Mouse (Mus musculus): ENCODE data around the gene Bicdl2.

The Bicdl2 gene

DNA sequence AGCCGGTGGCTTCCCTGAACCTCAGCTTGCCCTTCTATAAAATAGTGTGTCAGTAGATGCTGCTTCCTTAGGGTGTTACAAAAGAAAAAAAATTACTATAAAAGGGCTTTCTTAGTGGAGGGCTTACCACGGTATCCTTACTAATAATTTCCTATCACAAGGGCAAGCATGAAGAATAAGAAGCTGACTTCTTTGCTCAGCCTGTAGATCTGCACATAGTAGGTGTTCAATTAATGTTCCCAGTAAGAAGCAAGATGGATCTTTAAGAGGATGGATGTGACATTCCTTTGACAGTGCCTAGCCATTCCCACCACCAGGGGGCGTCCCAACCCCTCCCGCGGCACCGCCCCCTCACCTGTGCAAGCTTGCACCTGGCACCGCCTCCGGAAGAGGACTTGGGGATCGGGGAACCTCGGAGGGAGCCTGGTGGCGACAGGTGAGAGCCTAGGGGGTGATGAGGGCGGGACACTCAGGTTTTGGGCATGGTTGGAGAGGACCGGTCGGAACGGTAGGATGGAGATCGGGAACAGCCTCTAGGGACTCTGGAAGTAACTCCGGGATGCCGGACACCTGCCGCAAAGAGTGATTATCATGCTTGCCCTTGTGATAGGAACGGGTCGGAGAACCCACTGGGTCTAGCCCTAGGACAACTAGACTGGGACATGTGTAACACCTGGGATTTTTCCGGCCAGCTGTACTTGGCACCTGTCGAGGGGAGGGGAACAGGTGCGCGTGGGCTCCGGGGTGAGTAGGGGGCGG, at the start of gene Bicdl2:
Bicdl2 (plus strand) TSS at position 390 of the 759 bp plus-strand sequence.
- peak; percentile 59 for DNase-seq (ENCODE audit: low spot score)

DNA sequence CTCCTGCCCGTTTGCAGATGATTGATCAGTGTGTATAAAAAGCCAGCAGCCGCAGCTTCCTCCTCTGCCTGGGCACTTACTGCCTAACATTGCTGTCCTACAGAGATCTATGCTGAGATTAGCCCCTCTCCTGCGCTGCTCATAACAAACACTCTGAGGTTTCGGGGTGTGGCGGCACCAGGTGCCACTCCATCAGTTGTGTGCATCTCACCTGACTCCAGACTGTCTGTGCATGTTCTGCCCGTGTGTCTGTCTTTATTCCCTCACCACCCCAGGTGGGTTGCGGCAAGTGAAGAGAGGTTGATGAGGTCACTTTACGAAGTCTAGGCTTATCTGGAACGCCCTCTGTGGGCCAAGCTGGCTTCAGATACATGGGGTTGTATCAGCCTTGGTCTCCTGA, 43.2 kb upstream of the Bicdl2 start:
- no peak for DNase-seq (ENCODE audit: low spot score)

DNA sequence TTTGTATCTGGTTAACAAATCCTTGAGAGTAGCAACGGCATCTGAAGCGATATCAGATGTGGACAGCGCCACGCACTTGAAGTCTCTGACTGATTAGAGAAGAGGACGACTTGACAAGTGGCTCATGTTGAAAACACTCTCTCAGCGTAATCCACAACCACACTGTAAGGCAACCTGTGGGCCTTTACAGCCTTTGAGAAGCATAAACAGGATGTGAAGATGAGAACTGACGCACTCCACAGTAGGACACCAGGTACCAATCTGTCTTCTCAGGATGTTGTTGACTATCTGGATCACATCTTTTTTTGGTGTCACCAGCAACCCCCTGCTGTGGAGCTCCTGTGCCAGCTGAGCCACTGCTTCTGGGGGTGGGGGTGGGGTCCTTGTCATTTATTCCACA, 40.0 kb upstream of the Bicdl2 start:
- DNase-seq (ENCODE audit: low spot score): no peak

DNA sequence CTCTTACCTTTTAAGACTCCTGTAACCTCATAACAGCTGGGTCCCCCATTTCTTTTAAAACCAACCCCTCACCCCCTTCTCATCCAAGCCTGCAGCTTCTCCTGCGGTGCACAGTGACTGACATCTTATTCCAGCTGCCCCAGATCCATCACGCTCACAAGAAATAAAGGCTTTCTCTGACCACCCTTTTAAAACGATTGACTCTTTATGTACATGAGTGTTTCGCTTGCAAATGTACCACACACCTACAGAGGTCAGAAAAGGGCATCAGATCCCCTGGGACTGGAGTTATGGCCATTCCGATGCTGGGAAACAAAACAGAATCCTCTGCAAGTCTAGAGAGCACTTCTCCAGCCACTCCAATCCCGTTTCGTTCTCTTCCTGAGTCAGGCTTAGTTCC, 32.5 kb upstream of the Bicdl2 start:
- no peak for DNase-seq (ENCODE audit: low spot score)

DNA sequence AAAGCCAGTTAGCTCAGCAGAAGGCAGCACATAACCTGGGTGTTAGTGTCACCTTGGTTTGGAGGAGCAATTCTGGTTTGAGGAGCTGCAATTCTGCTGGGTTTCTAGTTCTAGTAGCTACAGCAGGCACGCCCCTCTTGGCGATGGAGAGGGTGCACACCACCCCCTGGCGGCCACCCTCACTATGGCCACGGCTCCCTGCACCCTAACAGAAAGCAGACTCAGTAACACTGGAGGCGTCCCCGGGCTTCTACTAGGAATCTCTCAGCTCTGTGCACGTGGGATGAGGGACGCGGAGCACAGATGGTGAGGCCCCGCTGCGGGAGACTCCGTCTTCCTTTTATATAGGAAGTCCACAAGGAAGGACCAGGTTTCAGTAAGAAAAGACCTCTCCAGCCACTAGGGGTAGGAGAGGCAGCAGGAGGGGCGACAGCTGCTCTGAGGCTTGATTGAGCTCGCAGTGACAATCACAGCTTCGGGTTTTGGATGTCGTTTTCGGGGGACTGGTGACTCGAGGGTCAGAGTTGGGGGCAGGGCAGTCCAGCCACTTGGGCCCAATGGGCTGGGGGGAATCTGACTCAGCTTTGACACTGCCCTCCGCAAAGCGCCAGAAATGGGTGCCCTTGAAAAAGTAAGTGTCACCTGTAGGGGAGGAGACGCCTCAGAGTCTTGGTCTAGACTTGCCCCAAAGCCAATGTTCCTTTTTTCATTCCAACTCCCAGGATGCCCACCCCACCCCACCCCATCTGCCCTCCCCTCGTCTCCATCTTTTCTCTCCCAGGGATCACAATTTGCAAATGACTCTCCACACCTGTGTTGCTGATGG, 29.9 kb upstream of the Bicdl2 start:
- no peak for DNase-seq (ENCODE audit: low spot score)

DNA sequence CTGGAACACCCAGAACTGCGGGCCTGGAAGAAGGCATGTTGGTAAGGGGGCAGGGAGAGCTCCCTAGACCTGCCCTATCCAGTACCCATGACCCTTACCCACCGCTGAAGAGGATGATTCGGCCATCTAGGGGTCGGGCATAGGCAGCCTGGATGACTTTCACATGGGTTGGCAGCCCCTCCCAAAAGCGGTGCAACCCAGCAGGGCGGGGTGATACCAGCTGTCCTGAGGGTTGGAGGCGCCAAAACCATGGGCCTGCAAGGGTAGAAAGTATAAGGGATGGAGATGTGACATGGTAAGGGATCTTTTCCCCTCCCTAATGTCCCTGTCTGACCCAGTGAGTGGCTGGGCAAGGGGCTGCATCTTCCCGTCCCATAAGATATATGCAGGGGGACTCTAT, 29.1 kb upstream of the Bicdl2 start:
- DNase-seq (ENCODE audit: low spot score): no peak

DNA sequence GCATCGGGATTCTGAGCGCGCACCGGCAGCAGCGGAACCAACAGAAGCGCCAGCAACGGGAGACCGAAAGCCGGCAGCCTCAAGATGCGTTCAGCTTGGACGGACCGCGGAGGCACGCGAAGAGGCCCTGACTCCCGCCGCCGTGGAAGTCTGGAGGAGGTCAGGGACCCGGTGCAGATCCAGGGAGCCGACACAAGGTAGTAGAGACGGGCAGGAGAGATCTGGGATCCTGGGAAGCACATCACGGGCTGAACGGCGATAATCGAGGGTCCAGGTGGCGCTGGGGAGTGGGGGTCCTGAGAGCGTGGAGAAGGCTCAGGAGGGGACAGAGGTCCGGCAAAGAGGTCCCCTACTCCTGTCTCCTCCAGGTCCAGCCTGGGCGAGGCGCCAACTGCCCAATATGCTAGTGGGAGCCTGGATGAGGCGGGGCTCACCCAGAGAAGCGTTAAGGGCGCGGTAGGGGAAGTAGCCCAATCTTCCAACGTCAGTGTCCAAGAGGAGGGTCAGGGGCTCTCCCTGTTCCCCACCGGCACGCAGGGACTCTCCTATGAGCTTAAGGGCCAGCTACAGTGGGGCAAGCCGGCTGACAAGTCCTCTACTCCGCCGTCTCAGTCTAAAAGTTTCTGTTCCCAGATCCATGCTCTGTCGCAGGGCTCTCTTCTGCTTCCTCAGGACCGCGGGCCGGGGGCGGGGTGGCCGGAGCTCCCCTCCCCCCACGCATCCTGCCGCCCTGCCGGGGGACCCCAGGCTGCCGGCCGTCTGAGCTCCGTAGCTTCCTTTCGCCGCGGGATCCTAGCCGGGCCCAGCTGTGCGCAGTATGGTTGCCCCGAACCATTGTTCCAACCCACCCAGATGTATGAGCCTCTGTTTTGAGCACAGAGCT, 15.5 kb upstream of the Bicdl2 start, which contains the start of gene Mmp25:
Mmp25 (minus strand) TSS at position 665 of the 883 bp plus-strand sequence.
- no peak for DNase-seq (ENCODE audit: low spot score)

DNA sequence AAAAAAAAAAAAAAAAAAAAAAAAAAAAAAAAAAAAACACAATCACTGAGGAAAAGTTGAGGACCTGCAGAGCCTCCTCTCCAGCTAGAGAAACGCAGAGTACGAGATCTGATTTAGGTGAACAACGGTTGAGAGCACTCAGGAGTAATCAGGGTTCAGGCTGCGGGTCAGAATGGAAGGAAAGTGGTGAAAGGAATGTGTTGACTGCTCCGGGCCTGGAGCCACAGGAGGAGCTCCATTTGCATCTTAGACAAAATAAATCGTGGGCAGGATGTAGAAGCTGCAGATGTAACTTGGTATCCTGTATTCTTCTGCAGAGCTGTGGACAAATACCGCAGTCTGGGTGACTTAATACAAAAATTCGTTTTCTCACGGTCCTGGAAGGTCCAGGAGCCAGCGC, 14.4 kb upstream of the Bicdl2 start:
- DNase-seq (ENCODE audit: low spot score): no peak

DNA sequence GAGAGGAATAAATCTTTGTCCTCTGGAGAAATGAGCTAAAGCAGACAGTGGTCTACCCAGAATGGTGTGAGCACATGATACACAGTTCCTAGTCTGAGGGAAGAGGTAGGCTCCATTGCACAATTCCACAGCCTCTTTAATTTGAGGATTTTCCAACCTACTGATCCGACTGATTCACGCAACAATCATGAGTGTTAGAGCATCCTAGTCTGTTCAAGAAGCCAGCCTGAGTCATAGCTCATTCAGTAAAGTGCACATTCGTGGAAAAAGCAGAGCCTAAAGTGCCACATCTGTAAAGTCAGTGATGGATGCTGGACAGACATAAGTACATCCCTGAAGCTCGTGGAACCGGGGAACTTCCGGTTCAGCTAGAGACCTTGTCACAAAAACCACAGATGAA, 8.9 kb upstream of the Bicdl2 start:
- no peak for DNase-seq (ENCODE audit: low spot score)

DNA sequence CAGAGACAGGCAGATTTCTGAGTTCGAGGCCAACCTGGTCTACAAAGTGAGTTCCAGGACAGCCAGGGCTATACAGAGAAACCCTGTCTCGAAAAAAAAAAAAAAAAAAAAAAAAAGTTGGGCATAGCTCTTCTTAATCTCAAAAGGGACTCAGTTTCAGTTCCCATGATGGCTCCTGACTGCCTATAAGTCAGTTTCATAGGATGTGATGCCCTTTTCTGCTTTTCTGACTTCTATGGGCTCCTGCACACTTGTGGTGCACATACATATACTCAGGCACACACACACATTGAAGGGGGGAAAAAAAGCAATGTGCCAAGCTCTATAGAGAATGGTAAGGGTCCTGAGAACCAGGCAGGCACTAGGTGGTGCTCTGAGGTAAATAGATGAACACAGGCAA, 7.0 kb upstream of the Bicdl2 start:
- DNase-seq (ENCODE audit: low spot score): no peak

DNA sequence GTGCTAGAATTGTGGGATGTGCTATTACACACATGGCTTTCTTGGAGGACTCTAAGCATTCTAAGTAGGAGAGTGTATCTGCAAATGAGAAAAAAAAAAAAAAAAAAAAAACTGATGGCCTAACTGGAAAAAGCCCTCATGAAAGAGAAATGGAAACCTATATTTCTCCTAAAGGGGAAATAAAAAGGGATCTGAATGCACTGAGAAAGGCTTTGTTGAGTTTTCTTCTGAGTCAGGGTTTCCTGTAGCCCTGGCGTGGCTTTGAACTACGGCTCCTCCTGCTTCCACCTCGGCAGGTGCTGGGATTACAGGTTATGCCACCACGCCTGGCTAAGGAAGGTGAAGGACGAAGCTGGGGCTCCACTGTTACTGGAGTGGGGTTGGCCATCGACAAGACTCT, 6.3 kb upstream of the Bicdl2 start:
- DNase-seq (ENCODE audit: low spot score): no peak

DNA sequence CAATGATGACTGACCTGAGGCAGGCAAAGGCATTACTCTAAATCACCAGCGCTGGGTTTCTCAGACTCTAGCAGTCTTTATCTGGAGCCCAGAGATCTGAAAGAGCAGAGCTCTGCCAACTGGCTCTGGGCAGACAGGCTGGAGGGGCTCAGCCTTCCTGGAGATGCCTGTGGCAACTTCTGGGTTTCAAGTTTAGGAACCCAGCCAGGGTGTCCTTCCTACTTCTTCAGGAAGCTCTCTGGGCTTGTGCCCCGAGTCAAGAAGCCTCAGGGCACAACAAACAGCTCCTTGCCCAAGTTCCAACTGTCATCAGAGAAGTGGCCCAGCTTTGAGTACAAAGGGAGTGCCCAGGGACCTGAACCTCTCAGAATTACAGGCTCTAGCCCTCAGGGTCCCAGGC, 5.9 kb upstream of the Bicdl2 start:
- no peak for DNase-seq (ENCODE audit: low spot score)

DNA sequence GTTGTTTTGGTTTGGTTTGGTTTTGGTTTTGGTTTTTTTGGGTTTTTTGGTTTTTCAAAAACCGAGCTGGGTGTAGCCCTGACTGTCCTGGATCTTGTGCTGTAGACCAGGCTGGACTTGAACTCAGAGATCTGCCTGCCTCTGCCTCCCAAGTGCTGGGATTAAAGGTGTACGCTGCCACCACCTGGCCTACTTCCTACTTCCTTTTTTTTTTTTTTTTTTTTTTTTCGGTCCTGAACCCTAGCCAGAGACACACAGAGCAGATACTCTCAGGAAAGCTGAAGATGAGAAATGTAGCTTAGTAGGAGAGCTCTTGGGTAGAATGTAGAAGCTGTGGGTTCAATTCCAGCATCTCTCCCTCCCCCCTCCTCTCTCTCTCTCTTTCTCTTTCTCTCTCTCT, 1.9 kb upstream of the Bicdl2 start:
- no peak for DNase-seq (ENCODE audit: low spot score)

DNA sequence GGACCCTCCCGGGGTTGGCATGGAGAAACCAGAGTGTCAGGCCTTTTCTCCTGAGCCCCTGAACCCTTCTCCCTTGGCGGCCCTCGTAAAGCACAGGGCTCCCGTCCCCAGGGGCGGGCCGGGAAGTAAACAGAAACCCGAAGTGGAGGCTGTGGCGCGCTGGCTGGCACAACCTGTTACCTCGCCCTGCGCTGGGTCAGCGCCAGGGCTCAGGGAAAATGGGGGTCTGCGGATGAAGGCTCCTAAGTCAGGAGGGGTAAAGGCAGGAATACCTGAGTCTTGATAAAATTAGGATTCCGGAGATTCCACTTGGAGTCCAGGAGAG, 532 bp downstream of the Bicdl2 start:
- DNase-seq (ENCODE audit: low spot score): no peak

DNA sequence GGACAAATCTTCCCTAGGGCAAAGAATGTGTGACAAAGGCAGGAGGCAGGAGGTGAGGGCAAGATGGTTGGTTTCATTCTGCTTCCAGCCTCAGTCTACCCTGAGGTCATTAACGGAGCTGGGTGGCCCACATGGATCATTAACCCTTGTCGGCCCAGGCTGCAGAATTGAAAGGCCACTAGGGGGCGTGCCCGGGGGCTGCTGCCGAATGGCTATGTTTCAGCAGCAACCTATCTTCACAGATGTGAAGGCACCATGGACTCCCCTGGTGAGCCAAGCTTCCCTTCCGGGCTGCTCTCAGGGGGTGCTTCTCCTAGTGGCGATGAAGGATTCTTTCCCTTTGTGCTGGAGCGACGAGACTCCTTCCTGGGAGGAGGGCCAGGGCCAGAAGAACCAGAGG, 1.2 kb downstream of the Bicdl2 start:
- DNase-seq (ENCODE audit: low spot score): no peak

DNA sequence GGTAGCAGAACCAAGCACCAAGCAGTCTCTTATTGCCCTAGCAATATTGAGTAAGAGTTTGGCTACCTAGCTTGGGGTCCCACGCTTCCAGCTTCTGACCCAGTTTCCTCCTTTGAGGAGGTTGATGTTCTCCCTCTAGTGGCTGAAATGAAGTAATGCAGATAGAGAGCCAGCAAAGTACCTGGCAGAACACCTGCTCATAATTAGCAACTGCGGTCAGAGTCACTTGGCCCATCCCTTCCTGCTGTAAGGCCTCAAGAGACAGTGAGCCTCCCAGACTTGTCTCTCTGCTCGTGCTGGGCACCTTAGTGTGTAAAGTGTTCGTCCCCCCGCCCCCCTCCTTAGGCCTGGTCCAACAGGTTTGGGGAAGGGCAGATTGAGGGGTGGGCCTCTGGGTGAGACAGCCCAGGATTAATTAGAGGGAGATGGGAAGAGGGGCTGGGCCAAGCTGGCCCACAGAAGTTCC, 4.3 kb downstream of the Bicdl2 start:
- no peak for DNase-seq (ENCODE audit: low spot score)

DNA sequence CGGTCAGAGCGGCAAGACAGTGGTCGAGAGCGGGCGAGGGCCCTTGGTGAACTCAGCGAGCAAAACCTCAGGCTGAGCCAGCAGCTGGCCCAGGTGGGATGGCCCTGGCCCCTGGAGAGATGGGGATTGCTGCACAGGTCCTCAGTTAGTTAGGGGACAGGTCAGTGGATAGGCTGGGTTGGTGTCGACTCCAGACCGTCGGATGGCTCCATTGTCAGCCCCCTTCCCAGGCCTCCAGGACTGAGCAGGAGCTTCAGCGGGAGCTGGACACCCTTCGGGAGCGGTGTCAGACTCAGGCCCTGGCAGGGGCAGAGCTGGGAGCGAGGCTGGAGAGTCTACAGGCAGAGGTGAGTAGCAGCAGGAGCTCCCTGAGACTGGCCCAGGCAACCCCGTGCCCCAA, 5.2 kb downstream of the Bicdl2 start:
- DNase-seq (ENCODE audit: low spot score): no peak

DNA sequence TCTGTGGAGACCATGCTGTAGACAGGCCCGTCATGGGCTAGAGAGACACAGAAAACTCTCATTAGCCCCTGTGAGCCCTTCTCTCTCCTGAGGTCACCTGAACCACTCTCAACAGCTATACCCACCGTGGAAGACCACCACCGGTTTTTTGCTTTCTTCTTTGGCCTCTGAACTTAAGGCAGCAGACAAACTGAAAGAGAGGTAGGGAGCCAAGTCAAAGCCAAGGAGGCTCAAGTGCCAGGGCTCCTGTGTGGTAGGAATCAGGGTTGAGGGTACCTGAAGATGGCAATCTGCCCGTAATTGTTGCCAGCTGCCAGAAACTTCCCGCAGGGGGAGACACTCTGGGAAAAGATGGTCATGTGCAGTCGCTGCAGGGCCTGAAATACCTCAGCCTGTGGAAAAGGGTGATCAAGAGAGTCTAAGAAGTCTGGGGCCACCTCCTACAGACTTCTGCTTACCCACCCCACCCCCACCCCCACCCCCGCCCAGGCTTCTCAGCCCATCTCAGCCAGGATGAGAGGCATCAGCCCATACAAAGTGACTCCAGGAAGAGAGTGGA, 10.3 kb downstream of the Bicdl2 start:
- no peak for DNase-seq (ENCODE audit: low spot score)

DNA sequence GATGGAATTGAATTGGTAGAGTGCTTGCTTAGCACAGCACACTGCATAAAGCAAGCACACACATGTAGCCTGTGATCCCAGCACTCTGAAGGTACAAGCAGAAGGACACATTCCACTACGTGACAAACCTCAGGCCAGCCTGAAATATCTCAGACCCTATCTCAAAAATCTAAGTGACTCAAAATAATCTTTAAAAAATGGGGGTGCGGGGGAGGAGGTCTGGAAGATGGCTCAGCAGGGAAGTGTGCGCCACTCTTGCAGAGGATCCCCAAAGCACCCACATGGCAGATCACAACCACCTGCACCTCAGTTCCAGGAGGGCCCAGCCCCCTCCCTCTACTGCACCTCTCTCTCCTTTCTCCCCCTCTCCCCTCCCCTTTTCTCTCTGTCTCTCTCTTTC, 11.2 kb downstream of the Bicdl2 start:
- DNase-seq (ENCODE audit: low spot score): no peak

DNA sequence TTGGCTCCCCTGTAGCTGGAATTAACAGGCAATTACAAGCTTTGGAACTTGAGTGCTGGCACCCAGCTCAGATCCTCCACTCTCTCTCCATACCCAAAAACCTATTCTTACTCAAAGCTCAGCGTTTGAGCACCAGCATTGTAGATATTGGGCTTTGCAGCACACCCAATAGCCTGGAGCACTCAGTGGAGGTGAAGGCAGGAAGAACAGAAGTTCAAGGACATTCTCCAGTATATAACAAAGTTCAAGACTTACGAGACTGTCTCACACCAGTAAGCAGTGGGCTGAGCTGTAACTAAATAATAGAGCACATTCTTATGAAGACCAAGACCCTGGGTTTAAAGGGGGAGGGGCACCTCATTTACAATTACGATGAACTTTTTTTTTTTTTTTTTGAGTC, 12.5 kb downstream of the Bicdl2 start:
- no peak for DNase-seq (ENCODE audit: low spot score)

DNA sequence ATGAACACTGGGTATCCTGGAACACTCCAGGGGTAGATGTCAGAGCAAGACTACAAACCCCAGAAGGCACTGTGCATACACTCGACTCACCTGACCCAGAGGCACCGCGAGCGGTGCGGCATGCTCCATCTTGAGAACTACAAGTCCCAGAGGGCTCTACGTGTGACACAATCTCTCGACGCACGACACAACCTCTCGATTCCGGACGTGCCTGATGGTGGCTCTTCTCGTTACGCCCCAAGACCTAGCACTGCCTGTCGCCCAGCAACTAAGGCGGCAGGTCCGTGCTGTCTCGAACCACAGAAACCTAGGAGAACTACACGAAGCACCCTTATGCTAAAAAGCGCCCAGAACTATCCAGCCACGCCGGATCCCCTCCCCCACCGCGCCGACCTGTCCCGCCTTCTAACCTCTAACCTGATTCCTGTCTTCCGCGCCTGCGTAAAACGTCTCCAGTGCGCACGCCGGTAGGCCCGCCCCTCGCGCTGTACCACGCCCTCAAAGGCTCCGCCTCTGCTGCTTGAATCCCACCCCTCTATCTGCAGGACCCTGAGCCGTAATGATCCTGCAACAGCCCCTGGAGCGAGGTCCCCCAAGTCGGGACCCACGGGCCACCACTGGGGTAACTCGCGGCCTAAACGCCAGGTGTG, 13.2 kb downstream of the Bicdl2 start, which contains the start of the genes Hcfc1r1 and Thoc6:
Hcfc1r1 (plus strand) TSS at position 173 of the 650 bp plus-strand sequence.
Thoc6 (minus strand) TSS at position 459 of the 650 bp plus-strand sequence.
- DNase-seq (ENCODE audit: low spot score): peak; percentile 68
